Mouse (Mus musculus): ENCODE results near the gene Otub1.

DNA sequence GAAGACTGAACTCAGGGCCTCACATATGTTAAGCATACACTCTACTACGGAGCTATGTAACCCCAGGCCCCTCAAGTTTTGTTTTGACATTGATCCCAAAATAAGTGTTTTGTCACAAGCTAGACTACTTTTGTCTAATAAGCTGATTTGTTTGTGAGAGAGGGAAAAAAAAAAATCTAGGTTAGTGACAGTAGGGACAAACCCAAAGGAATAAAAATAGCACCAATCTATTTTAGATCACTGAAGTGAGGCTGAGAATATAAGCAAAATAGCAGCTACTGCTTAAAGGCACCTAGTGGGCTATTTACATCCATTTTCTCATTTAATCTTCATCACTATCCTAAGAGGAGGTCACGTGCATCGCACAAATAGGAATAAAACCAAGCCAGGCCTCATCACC, 33.5 kb upstream of the Otub1 start:
- TF ChIP-seq GATA1 (IDR thresholded peaks at IDR 0.05; ENCODE audit: borderline replicate concordance, low read length): no peak
- TF ChIP-seq CTCF (IDR thresholded peaks at IDR 0.05; ENCODE audit: low read depth, low read length): no peak
- TF ChIP-seq TAL1 (conservative IDR thresholded peaks at IDR 0.05; ENCODE audit: low read depth, low read length): no peak
- TF ChIP-seq POLR2AphosphoS5 (IDR thresholded peaks at IDR 0.05; ENCODE audit: insufficient replicate concordance, low read depth, low read length): no peak
- no peak for TF ChIP-seq GATA2 (IDR thresholded peaks at IDR 0.05; ENCODE audit: borderline replicate concordance, low read depth, low read length)

Data from G1E (cell line).